Mouse (Mus musculus) kidney, adult 2 months (tissue): Measurements from ENCODE around the gene Cnnm2. TPM values are rescaled to one million over a fixed set of nuclear protein-coding genes. Genes with fewer than 3 reads are reported as not detected.

ENCODE experiments used
- DNase-seq: peaks from one replicate; pipeline ENCODE4 v3.0.0; 2021
- H3K27ac ChIP-seq: fragments of 200-500 bp; 2 replicates; pipeline ENCODE4 v1.5.1; 2012; ENCODE audit warnings: low read depth, low read length, control low read depth, inconsistent platforms; ENCODE audit not compliant: insufficient read depth
- H3K27me3 ChIP-seq: fragments of 200-500 bp; replicated peaks from 2 replicates; pipeline ENCODE4 v1.6.1; 2012; ENCODE audit warnings: mild to moderate bottlenecking, moderate library complexity, low read length, inconsistent platforms; ENCODE audit not compliant: control insufficient read depth, insufficient read depth
- H3K36me3 ChIP-seq: fragments of 200-500 bp; 2 replicates; pipeline ENCODE4 v1.6.1; 2012; ENCODE audit warnings: mild to moderate bottlenecking, moderate library complexity, low read length, inconsistent platforms; ENCODE audit not compliant: control insufficient read depth, insufficient read depth
- H3K4me1 ChIP-seq: fragments of 200-500 bp; 2 replicates; pipeline ENCODE4 v1.6.1; 2011; ENCODE audit warnings: low read length; ENCODE audit not compliant: control insufficient read depth, insufficient read depth
- H3K4me3 ChIP-seq: fragments of 200-500 bp; 2 replicates; pipeline ENCODE4 v1.5.1; 2011; ENCODE audit warnings: mild to moderate bottlenecking, low read depth, low read length, control low read depth; ENCODE audit not compliant: insufficient read depth
- CTCF ChIP-seq: fragments of 200-500 bp; conservative IDR thresholded peaks from 2 replicates; pipeline ENCODE4 v1.5.1; 2011; ENCODE audit warnings: low read depth, mild to moderate bottlenecking, control low read depth, low read length, moderate library complexity, mixed read lengths; ENCODE audit not compliant: insufficient read depth, insufficient read length
- POLR2A ChIP-seq: fragments of 200-500 bp; IDR thresholded peaks from one replicate; pipeline ENCODE4 v1.6.1; 2011; ENCODE audit warnings: low read depth, low read length, control low read depth
- WGBS: fragments of 180-500 bp; shearing (Covaris S2); methylation state at CpG from one replicate; pipeline ENCODE4 v1.1.7; 2018; 5-methylcytosine and 5-hydroxymethylcytosine counted together
- polyA plus RNA-seq: library from polyadenylated mRNA; depleted of rRNA; stranded (reverse); fragments of >200 nt; gene quantifications from 2 replicates; pipeline ENCODE4 v1.2.3, GENCODE M21; 2012

Gene Cnnm2
- polyA plus RNA-seq, 1 experiment, result 26.4 TPM

DNA sequence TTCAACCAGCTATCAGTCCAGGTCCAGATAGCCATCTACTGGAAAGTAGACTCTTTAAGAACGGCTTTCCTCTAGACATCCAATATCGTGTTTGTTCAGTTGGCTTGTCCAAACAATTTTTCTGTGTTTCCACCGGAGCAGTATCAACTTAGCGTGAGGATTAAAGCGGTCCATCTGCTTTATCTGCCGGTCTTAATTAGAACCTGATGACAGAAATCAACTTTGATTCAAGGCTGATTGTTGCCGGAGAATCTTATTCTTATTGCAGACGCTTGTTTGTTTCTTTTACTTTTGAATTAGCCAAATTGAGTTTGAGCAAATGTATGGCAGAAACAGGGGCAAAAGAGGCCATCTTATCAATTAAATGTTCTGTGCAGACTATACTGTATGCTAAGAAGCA, 32.8 kb downstream of the Cnnm2 start:
- Histone ChIP-seq H3K27ac (no peak overlapping the region), H3K4me1 (peaks cover 4% of the 10 kb centered on the region; the same call in 1 of the 2 replicates), H3K27me3 (no peaks in the 10 kb centered on the region), H3K36me3 (no peaks in the 10 kb centered on the region), H3K4me3 (no peak overlapping the region)
- no peak for DNase-seq
- TF ChIP-seq CTCF (no peak), POLR2A (no peak)
- WGBS, result 73% methylated on average over 8 of the region's 8 CpGs

DNA sequence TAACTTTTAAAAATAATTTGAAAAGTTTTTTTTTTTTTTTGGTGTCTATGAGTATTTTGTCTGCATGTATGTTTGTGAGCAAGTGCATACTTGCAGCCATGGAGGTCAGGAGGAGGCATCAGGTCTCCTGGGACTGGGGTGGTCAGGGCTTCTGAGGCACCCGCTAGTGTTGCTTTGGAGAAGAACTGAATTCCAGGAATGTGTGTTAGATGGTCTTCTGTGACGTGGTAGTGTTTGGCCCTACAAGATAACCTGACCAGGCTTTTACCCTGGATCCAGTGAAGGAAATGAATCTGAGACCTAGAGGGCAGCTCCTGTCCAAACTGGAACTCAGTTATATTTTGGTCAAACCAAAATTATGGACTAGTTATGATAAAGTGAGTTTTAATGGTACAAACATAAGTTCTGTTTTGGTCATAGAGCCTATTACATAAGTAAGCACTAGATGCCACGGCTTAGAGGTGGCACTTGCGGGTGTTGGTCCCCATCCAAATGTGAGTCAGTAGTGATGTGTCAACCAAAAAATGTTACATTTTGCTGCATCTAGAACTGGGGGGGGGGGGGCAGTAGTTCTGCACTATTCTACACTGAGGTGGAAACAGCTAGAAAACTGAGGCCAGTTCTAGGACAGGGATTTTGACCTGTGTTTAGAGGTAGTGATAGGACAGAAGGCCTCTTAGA, 38.6 kb downstream of the Cnnm2 start:
- H3K4me1 ChIP-seq, result no peaks in the 10 kb centered on the region
- H3K36me3 ChIP-seq, result no peaks in the 10 kb centered on the region
- DNase-seq, result no peak
- TF ChIP-seq CTCF (no peak), POLR2A (no peak)
- no peaks in the 10 kb centered on the region for H3K27me3 ChIP-seq
- no peak overlapping the region for H3K27ac ChIP-seq
- WGBS, result 84% methylated on average over 4 of the region's 4 CpGs
- no peak overlapping the region for H3K4me3 ChIP-seq

DNA sequence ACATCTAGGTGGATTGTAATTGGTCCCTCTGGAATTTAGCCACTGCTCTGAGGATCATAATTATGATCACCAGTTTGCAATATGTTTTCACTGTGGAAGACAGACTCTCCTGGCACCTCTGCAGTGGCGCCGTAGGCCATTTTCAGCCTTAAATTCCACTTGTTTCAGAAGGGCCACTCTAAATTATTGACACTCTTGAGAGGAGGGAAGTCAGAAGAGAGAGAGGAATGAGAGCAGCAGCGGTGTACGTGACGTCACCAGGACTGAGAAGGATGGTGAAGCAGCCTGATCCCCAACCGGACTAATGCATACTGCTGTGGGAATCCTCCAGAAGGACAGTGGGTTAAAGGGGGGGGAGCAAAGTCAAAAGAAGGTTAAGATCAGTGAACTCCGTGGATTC, 40.1 kb downstream of the Cnnm2 start:
- Histone ChIP-seq H3K27me3 (no peaks in the 10 kb centered on the region), H3K4me1 (no peaks in the 10 kb centered on the region), H3K36me3 (no peaks in the 10 kb centered on the region), H3K4me3 (no peak overlapping the region), H3K27ac (no peak overlapping the region)
- 87% methylated on average over 7 of the region's 7 CpGs for WGBS
- no peak for DNase-seq
- TF ChIP-seq POLR2A (no peak), CTCF (no peak)

DNA sequence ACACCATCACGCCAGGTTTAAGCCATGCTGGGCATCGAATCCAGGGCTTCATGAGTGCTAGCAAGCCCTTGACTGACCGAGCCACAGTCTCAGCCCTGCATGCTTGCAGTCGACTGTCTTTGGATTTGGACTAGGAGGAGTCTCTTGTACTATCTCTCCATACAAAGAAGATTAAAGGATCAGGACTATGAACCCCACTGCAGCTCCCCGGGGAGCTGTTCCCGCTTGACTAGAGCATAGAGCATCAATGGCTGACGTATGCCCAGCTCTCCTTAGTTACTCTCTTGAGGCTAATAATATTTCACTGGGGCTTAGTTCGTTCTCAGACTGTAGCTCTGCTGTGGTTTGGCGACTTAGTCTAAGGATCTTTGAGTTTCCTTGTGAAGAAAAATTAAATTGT, 40.9 kb downstream of the Cnnm2 start:
- no peaks in the 10 kb centered on the region for H3K36me3 ChIP-seq
- no peak for TF ChIP-seq CTCF
- 87% methylated on average over 9 of the region's 9 CpGs for WGBS
- H3K27ac ChIP-seq, result no peak overlapping the region
- no peaks in the 10 kb centered on the region for H3K4me1 ChIP-seq
- no peak for DNase-seq
- no peak overlapping the region for H3K4me3 ChIP-seq
- no peaks in the 10 kb centered on the region for H3K27me3 ChIP-seq

DNA sequence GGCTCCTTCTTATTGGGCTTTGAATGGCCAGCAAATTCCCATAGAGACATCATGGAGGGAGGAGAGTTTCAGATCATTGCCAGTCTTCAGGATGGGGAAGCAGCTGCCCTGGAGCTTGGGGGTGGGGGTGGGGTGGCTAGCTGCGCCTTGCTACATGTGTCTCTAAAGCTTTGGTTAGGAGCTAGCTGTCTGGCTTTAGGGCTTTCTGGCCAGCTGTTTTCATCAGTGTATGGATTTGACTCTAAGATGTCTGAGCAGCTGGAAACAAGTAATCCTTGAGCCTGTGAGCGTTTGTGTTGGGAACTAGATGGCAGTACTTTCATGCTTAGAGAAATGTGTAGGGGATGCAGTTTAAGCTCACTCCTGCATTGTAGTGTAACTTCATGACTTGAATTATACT, 42.3 kb downstream of the Cnnm2 start:
- H3K4me1 ChIP-seq, result no peaks in the 10 kb centered on the region
- H3K4me3 ChIP-seq, result no peak overlapping the region
- no peak for DNase-seq
- no peaks in the 10 kb centered on the region for H3K36me3 ChIP-seq
- no peak for TF ChIP-seq CTCF
- no peak for TF ChIP-seq POLR2A
- H3K27me3 ChIP-seq, result no peaks in the 10 kb centered on the region
- 86% methylated on average over 2 of the region's 2 CpGs for WGBS
- H3K27ac ChIP-seq, result no peak overlapping the region

DNA sequence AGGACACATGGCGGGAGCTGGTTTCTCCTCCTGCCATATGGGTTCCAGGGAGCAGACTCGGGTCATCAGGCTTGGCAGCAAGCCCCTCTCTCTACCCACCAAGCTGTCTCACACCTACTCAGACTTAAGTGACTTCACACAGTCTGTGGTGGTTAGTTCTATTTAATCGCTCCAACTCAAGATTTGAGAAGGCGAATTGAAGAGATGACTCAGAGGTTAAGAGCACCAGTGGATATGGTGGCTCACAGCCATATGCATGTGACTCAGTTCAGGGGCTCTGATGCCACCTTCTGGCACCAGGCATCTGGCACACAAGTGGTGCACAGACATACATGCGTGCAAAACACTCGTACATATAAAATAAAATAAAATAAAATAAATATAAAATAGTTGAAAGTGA, 43.4 kb downstream of the Cnnm2 start:
- no peak for DNase-seq
- TF ChIP-seq CTCF (no peak), POLR2A (no peak)
- Histone ChIP-seq H3K4me3 (no peak overlapping the region), H3K4me1 (0 out of 2 replicates have a peak, but pooled peaks cover 3% of the 10 kb centered on the region), H3K27ac (no peak overlapping the region), H3K27me3 (no peaks in the 10 kb centered on the region), H3K36me3 (no peaks in the 10 kb centered on the region)
- WGBS, result 92% methylated on average over 6 of the region's 6 CpGs

DNA sequence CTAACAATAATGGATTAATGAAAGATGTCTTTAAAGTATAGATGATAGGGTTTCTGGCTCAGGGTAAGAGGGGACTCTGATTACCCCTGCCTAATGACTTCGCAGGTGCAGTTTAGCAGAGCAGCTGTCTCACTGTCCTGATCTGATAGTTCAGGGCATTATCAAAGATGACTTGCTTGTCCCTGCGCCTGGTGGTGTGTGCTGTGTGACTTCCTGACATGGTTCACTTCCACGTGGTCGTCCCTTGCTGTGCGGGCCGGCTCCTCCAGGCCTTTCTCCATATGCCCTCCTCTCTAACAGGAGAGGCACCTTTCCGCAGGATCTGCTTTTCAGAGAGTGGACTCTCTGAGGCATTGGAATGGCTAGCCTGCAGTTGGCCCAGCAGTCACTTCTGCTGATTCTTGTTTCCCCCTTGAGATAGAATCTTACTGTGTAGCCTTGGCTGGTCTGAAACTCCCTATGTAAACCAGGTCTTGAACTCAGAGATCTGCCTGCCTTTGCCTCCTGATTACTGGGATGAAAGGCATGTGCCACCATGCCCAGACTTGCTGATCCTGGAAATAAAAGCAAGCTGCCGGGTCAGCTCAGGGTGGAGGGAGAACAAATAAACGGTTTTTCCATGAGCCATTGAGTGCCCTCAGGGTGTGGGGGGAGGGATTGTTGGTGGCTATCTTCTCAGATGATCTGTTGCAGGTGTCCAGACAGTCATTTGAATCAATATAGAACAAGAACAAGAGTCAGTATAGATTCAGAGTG, 44.7 kb downstream of the Cnnm2 start:
- Histone ChIP-seq H3K27me3 (no peaks in the 10 kb centered on the region), H3K4me3 (no peak overlapping the region), H3K4me1 (peaks cover 6% of the 10 kb centered on the region; the same call in 1 of the 2 replicates), H3K36me3 (no peaks in the 10 kb centered on the region), H3K27ac (no peak overlapping the region)
- no peak for DNase-seq
- TF ChIP-seq CTCF (no peak), POLR2A (no peak)
- 75% methylated on average over 9 of the region's 9 CpGs for WGBS
